Mouse (Mus musculus) adrenal gland, adult 2 months (tissue): ENCODE data around the gene Nos1. TPM values are rescaled to one million over a fixed set of nuclear protein-coding genes. Genes with fewer than 3 reads are reported as not detected.
A peak's percentile ranks its signal among the peaks of the same experiment; 100 is the strongest.
"Not testable (repeated sequence)": the region's sequence is repeated elsewhere in the genome, so short reads cannot be mapped to it uniquely, and the experiment has no call there.

Source experiments
- DNase-seq: peaks from one replicate; pipeline ENCODE4 v3.0.0; 2021
- polyA plus RNA-seq: library from polyadenylated mRNA; depleted of rRNA; stranded (reverse); fragments of >200 nt; gene quantifications from 2 replicates; pipeline ENCODE4 v1.2.3, GENCODE M21; 2012
- total RNA-seq, 2 experiments: library from RNA; stranded (reverse); gene quantifications; 2 replicates each; pipeline ENCODE4 v1.2.3; 2021

The Nos1 gene
- total and polyA plus RNA-seq, 3 experiments = 0.13 to 0.35 (median 0.24) TPM

- DNase-seq = no peak
These were observed 59.4 kb downstream of the Nos1 start for GRCm38 (mm10) chr5:117840203-117840602.

- no peak for DNase-seq
These were observed 60.2 kb downstream of the Nos1 start for GRCm38 (mm10) chr5:117840988-117841387.

GRCm38 (mm10) chr5:117841651-117842347 is 61.0 kb downstream of the Nos1 start:
- DNase-seq = peak; percentile 58

- no peak for DNase-seq
These were observed 61.9 kb downstream of the Nos1 start for GRCm38 (mm10) chr5:117842699-117843098.

- DNase-seq = no peak
These were observed 63.8 kb downstream of the Nos1 start for GRCm38 (mm10) chr5:117844611-117845010.

- no peak for DNase-seq
These were observed 69.6 kb downstream of the Nos1 start for GRCm38 (mm10) chr5:117850474-117850873.

- no peak for DNase-seq
These were observed 72.9 kb downstream of the Nos1 start for GRCm38 (mm10) chr5:117853741-117854140.

- DNase-seq = no peak
These were observed 83.9 kb downstream of the Nos1 start for GRCm38 (mm10) chr5:117864588-117865300.

- DNase-seq = no peak
These were observed 85.0 kb downstream of the Nos1 start for GRCm38 (mm10) chr5:117865876-117866275.

GRCm38 (mm10) chr5:117871614-117872013 is 90.8 kb downstream of the Nos1 start:
- DNase-seq = no peak

GRCm38 (mm10) chr5:117873807-117874206 is 93.0 kb downstream of the Nos1 start:
- peak; percentile 31 for DNase-seq

- DNase-seq = peak; percentile 83
These were observed 93.4 kb downstream of the Nos1 start for GRCm38 (mm10) chr5:117874236-117874635.

- no peak for DNase-seq
These were observed 98.3 kb downstream of the Nos1 start for GRCm38 (mm10) chr5:117879136-117879535.

- peak; percentile 51 for DNase-seq
These were observed 100.2 kb downstream of the Nos1 start for GRCm38 (mm10) chr5:117880916-117881555.

- DNase-seq = not testable (repeated sequence)
These were observed 101.6 kb downstream of the Nos1 start for GRCm38 (mm10) chr5:117882411-117882810.

GRCm38 (mm10) chr5:117884991-117885390 is 104.2 kb downstream of the Nos1 start:
- peak; percentile 6 for DNase-seq

- DNase-seq = peak; percentile 82
These were observed 107.3 kb downstream of the Nos1 start for GRCm38 (mm10) chr5:117888126-117888525.

- no peak for DNase-seq
These were observed 108.1 kb downstream of the Nos1 start for GRCm38 (mm10) chr5:117888946-117889345.

- DNase-seq = peak; percentile 51
These were observed 108.7 kb downstream of the Nos1 start for GRCm38 (mm10) chr5:117889571-117889970.

GRCm38 (mm10) chr5:117890871-117891270 is 110.0 kb downstream of the Nos1 start:
- DNase-seq = no peak

- DNase-seq = no peak
These were observed 110.7 kb downstream of the Nos1 start for GRCm38 (mm10) chr5:117891545-117891944.

- DNase-seq = no peak
These were observed 113.2 kb downstream of the Nos1 start for GRCm38 (mm10) chr5:117894050-117894449.
